Mouse (Mus musculus) midbrain, embryonic 15.5 days (tissue): ENCODE measurements at regions not wholly inside any gene's neighbourhood (a gene's known extent, or its start where the extent isn't known, plus 50 kb on each side); places are given as distances from the start of the nearest gene placed in this dataset.

Source experiments
- ATAC-seq: fragments of 200-750 bp; cut with Nextera tagmentation; replicated peaks from 2 replicates; pipeline ENCODE4 v1.8.0; 2017; ENCODE audit warnings: moderate TSS enrichment
- H3K27ac ChIP-seq: fragments of 300-500 bp; sonication (generic); 2 replicates; pipeline ENCODE4 v1.5.1; 2015; ENCODE audit warnings: mild to moderate bottlenecking, inconsistent platforms
- H3K27me3 ChIP-seq: fragments of 300-500 bp; sonication (generic); replicated peaks from 2 replicates; pipeline ENCODE4 v1.6.1; 2015; ENCODE audit warnings: inconsistent platforms
- H3K36me3 ChIP-seq: fragments of 300-500 bp; sonication (generic); replicated peaks from 2 replicates; pipeline ENCODE4 v1.6.1; 2015; ENCODE audit warnings: inconsistent platforms
- H3K4me1 ChIP-seq: fragments of 300-500 bp; sonication (generic); 2 replicates; pipeline ENCODE4 v1.6.1; 2015; ENCODE audit warnings: inconsistent platforms
- H3K4me2 ChIP-seq: fragments of 300-500 bp; sonication (generic); 2 replicates; pipeline ENCODE4 v1.6.1; 2015; ENCODE audit warnings: inconsistent platforms, mild to moderate bottlenecking, moderate library complexity
- H3K4me3 ChIP-seq: fragments of 300-500 bp; sonication (generic); 2 replicates; pipeline ENCODE4 v1.5.1; 2015; ENCODE audit warnings: mild to moderate bottlenecking, inconsistent platforms
- H3K9ac ChIP-seq: fragments of 300-500 bp; sonication (generic); 2 replicates; pipeline ENCODE4 v1.6.1; 2015; ENCODE audit warnings: mild to moderate bottlenecking, inconsistent platforms
- H3K9me3 ChIP-seq: fragments of 300-500 bp; sonication (generic); 2 replicates; pipeline ENCODE4 v1.6.1; 2016; ENCODE audit warnings: inconsistent platforms
- WGBS: fragments of 180-500 bp; shearing (Covaris S2); methylation state at CpG from one replicate; pipeline ENCODE4 v1.1.7; 2015; ENCODE audit warnings: mixed read lengths; 5-methylcytosine and 5-hydroxymethylcytosine counted together

DNA sequence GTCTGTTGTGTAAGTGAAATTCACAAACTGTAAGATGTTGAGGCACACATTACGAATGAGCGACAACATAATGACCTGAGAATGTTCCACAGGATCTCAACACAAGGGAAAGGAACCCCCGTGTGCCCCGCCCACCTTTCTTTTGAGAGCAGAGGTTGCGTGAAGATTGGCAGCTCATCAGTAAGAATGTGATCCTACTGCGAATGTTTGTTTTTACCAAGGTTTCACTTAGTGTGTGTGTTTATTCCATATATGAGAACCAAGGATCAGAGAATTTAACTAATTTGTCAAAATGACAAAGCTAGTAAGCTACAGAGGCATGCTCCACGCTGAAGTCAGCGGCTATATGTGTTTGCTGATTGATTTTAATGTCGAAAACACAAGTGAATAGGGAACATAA is 321.5 kb upstream of the Zeb2 start:
- no peak overlapping the region for H3K9ac ChIP-seq
- H3K4me2 ChIP-seq, result no peak overlapping the region
- no peak overlapping the region for H3K4me3 ChIP-seq
- H3K36me3 ChIP-seq, result no peaks in the 10 kb centered on the region
- H3K27me3 ChIP-seq, result no peaks in the 10 kb centered on the region
- peaks cover 2% of the 10 kb centered on the region; the same call in 1 of the 2 replicates for H3K4me1 ChIP-seq
- 83% methylated on average over 9 of the region's 9 CpGs for WGBS
- no peak for ATAC-seq
- no peaks in the 10 kb centered on the region for H3K9me3 ChIP-seq
- H3K27ac ChIP-seq, result no peak overlapping the region

DNA sequence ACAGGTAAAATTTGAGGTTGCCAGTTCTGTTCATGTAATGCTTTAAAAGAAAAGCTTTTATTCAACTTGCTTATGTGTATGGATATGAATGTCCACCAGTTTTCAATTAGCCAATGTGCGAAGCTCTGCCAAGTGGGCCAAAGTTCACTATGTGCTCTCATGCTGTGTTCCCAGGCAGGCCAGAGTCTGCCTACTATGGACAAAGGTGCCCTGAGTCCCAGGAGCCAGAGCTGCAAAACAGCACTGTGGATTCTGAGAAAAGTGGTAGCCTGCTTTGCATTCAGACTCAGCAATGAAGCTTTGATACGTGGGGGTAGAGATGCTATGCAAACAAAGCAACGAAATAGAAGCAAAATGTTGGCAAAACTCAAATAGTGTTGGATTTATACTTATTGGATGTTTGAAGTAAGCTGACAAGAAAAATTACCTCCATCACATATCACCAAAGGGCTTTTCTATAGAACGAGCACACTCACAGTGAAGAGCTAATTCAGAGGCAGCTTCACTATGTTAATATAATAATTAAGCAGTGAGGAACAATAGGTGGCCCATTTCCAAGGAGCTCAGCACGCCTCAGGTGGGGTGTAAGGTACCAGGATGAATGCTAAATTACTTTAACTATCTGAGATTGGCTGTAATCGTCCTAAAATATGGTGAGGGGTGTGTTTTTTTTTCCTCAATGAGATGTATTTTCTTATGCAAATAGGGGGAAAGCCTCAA is 318.2 kb upstream of the Zeb2 start:
- WGBS, result 42% methylated on average over 6 of the region's 6 CpGs
- no peaks in the 10 kb centered on the region for H3K9me3 ChIP-seq
- no peak overlapping the region for H3K4me2 ChIP-seq
- peaks cover 2% of the 10 kb centered on the region; the same call in 1 of the 2 replicates for H3K4me1 ChIP-seq
- no peak overlapping the region for H3K9ac ChIP-seq
- H3K27me3 ChIP-seq, result no peaks in the 10 kb centered on the region
- H3K4me3 ChIP-seq, result no peak overlapping the region
- ATAC-seq, result 0 out of 2 replicates have a peak, but pooled peaks have one; percentile 42
- H3K36me3 ChIP-seq, result no peaks in the 10 kb centered on the region
- H3K27ac ChIP-seq, result no peak overlapping the region

DNA sequence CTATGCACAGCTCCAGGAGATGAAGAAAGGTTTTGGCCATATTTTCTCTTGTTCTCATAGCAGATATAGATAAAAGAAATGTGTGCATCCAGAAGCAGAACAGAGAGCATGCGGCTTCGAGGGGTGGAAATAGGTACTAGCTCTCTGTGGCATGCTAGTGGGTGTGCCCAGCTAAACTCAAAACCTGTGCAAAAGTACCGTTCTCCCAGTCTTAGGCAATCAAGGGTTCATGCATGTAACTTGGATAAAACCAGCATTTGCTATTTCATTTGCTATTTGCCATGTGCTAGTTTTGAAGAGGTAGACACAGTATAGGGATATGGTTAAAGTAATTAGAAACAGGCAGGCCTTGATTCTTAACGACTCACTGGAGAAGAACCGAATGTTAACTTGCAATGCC is 317.6 kb upstream of the Zeb2 start:
- H3K27ac ChIP-seq, result no peak overlapping the region

DNA sequence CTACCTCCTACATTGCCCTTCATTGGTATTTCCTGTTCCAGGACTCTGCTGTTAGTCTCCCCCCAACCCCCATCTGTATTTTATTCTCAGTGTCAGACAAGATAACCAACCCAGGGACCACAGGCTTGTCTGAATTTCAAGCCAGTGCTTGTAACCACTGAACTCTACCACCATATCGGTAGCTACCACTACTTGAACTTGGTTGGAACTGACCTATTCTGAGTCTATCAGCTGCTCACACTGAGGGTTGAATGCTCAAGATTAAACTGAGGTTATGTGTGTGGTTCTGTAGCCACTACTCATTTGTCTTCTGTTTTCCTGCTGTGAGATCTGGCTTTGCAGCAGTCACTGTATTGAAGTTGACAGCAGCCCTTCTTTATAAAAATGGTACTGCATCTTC is 317.0 kb upstream of the Zeb2 start:
- Histone ChIP-seq H3K36me3 (no peaks in the 10 kb centered on the region), H3K27me3 (no peaks in the 10 kb centered on the region), H3K27ac (no peak overlapping the region), H3K4me1 (peaks cover 2% of the 10 kb centered on the region; the same call in 1 of the 2 replicates), H3K4me3 (no peak overlapping the region), H3K9ac (no peak overlapping the region), H3K4me2 (no peak overlapping the region), H3K9me3 (no peaks in the 10 kb centered on the region)
- ATAC-seq, result no peak
- 98% methylated on average over 1 of the region's 1 CpGs for WGBS

More for the DNA sequence above, 317.6 kb upstream of the Zeb2 start:
- Histone ChIP-seq H3K9me3 (no peaks in the 10 kb centered on the region), H3K4me2 (no peak overlapping the region), H3K4me3 (no peak overlapping the region), H3K27me3 (no peaks in the 10 kb centered on the region), H3K36me3 (no peaks in the 10 kb centered on the region), H3K9ac (no peak overlapping the region), H3K4me1 (peaks cover 2% of the 10 kb centered on the region; the same call in 1 of the 2 replicates)
- WGBS, result 87% methylated on average over 5 of the region's 5 CpGs
- ATAC-seq, result no peak

DNA sequence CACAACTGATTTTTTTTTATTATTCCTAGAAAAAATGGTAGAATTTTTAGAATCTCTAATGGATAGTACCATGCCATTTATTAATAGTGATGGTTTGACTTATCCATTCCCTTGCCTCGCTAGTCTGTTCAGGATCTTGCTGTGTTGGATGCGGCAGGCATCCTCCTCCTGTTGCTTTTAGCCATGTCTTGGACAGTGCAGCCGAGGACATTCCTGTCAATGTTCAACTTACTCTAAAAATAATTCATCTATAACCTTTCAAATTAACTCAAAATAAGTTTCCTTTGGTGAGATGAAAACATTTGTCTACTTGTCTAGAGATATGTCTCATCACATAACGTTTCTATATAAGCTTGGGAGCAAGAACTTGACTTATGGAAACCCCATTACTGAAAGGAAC is 314.2 kb upstream of the Zeb2 start:
- ATAC-seq, result no peak
- no peak overlapping the region for H3K27ac ChIP-seq
- no peak overlapping the region for H3K9ac ChIP-seq
- no peak overlapping the region for H3K4me2 ChIP-seq
- H3K9me3 ChIP-seq, result no peaks in the 10 kb centered on the region
- H3K4me1 ChIP-seq, result peaks cover 2% of the 10 kb centered on the region; the same call in 1 of the 2 replicates
- H3K36me3 ChIP-seq, result no peaks in the 10 kb centered on the region
- WGBS, result 95% methylated on average over 4 of the region's 4 CpGs
- no peak overlapping the region for H3K4me3 ChIP-seq
- no peaks in the 10 kb centered on the region for H3K27me3 ChIP-seq

DNA sequence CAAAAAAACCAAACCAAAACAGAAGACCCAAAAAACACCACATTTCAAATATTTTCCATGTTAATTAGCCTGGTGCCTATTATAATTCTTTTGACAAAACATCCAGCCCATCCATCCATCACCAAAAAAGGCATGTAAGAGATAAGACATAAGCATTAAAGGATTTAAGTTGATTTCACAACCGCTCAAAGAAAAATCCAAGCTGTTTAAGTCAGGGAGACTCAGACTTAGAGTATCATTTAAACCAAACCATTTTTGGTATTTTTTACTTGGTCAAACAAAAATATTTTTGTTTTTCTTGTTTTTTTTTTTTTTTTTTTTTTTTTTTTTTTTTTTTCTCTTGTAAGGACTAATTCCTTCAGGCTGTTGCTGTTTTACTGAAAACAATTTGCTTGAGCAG is 304.6 kb upstream of the Zeb2 start:
- Histone ChIP-seq H3K4me2 (no peak overlapping the region), H3K4me3 (no peak overlapping the region), H3K36me3 (no peaks in the 10 kb centered on the region), H3K4me1 (no peaks in the 10 kb centered on the region), H3K9ac (no peak overlapping the region), H3K27ac (no peak overlapping the region), H3K27me3 (no peaks in the 10 kb centered on the region), H3K9me3 (no peaks in the 10 kb centered on the region)
- ATAC-seq, result no peak
- WGBS, result 84% methylated on average over 1 of the region's 1 CpGs

DNA sequence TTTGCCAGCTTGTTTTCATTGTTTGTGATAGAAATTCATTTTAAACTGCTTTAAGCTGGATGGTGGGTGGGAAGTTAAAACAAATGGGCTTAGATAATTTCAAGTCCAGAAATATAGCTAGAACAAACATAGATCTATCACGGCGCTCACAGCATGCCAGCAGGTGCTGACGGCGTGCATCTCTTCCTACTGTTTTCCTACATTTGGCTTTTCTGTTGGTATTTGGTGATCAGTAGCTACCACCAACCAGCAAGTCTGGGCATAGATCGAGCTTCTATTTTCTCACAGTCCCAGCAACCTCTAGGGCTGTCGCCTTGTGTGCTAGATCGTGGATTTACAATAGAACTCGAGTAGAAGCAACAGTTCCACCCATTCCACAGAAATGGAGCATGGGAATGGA is 290.9 kb upstream of the Zeb2 start:
- peaks cover 7% of the 10 kb centered on the region; the same call in 1 of the 2 replicates for H3K4me1 ChIP-seq
- no peaks in the 10 kb centered on the region for H3K36me3 ChIP-seq
- ATAC-seq, result no peak
- H3K27ac ChIP-seq, result no peak overlapping the region
- no peaks in the 10 kb centered on the region for H3K9me3 ChIP-seq
- no peak overlapping the region for H3K4me2 ChIP-seq
- H3K9ac ChIP-seq, result no peak overlapping the region
- 93% methylated on average over 8 of the region's 8 CpGs for WGBS
- H3K4me3 ChIP-seq, result no peak overlapping the region
- no peaks in the 10 kb centered on the region for H3K27me3 ChIP-seq

DNA sequence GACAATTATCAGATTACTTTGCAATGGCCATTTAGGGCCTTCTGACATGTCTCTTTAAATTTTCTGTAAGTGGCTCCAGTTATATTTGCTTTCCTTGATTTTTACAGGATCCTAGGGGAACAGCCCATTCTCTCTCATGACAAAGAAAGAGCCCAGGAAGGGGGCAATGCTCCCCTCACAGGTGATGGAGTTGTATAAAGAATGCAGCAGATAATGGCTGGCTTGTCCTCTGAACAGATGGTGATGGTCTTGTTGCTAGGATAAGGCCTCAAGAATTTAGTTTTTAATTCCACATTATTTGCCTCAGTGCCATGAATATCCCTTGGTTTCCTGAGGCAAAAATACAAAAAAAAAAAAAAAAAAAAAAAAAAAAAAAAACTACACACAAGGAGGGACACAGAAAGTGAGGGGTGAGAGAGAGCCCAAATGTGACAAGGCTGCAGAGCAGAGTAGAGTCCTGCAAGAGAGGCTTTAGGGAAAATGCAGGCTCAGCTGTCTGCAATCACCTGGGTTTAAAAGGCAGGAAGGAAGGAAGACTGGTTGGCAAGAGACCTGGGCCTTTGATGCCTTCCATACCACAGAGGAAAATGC is 272.8 kb upstream of the Zeb2 start:
- Histone ChIP-seq H3K36me3 (no peaks in the 10 kb centered on the region), H3K4me2 (no peak overlapping the region), H3K27ac (no peak overlapping the region), H3K4me1 (peaks cover 3% of the 10 kb centered on the region; the same call in 1 of the 2 replicates), H3K4me3 (no peak overlapping the region), H3K27me3 (no peaks in the 10 kb centered on the region), H3K9me3 (no peaks in the 10 kb centered on the region), H3K9ac (no peak overlapping the region)
- no peak for ATAC-seq

DNA sequence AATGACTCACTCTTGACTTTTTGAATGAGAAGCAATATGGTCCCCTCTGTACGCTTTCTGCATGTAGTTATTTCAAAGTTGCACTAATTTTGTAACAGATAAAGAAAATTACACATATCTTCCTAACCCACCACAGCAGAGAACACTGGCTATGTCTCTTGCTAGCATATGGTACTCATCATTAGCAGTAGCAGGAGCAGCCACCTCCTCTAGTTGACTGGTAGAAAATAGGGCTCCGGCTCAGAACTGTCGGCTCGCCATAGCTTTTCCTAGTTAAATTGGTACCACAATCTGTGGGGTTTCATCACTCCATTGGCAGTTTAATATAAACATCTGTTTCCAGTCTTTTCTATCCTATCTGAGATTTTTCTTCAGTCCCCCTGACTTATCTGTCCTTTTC is 254.1 kb upstream of the Zeb2 start:
- Histone ChIP-seq H3K36me3 (no peaks in the 10 kb centered on the region), H3K9me3 (no peaks in the 10 kb centered on the region), H3K9ac (no peak overlapping the region), H3K4me1 (no peaks in the 10 kb centered on the region), H3K4me3 (no peak overlapping the region), H3K4me2 (no peak overlapping the region), H3K27ac (no peak overlapping the region), H3K27me3 (no peaks in the 10 kb centered on the region)
- no peak for ATAC-seq
- 91% methylated on average over 4 of the region's 4 CpGs for WGBS

DNA sequence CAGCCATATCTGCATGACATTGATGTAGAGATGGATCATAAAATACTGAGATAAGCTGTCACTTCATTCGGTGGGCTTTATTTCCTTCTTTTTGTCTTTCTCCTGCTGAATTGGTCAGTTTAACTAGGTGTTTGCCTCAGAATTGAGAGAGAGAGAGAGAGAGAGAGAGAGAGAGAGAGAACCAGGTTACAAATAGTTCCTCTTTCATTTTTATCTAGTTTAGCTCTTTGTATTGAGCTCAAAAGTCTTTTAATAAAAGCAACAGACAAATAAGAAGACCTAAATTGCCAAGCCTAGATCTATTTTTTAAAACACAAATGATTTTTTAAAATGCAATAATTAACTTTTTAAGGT is 253.4 kb upstream of the Zeb2 start:
- H3K27ac ChIP-seq, result no peak overlapping the region
- H3K27me3 ChIP-seq, result no peaks in the 10 kb centered on the region
- H3K4me1 ChIP-seq, result no peaks in the 10 kb centered on the region
- no peak overlapping the region for H3K9ac ChIP-seq
- 78% methylated on average over 1 of the region's 1 CpGs for WGBS
- no peak for ATAC-seq
- no peaks in the 10 kb centered on the region for H3K36me3 ChIP-seq
- no peaks in the 10 kb centered on the region for H3K9me3 ChIP-seq
- H3K4me2 ChIP-seq, result no peak overlapping the region
- H3K4me3 ChIP-seq, result no peak overlapping the region

DNA sequence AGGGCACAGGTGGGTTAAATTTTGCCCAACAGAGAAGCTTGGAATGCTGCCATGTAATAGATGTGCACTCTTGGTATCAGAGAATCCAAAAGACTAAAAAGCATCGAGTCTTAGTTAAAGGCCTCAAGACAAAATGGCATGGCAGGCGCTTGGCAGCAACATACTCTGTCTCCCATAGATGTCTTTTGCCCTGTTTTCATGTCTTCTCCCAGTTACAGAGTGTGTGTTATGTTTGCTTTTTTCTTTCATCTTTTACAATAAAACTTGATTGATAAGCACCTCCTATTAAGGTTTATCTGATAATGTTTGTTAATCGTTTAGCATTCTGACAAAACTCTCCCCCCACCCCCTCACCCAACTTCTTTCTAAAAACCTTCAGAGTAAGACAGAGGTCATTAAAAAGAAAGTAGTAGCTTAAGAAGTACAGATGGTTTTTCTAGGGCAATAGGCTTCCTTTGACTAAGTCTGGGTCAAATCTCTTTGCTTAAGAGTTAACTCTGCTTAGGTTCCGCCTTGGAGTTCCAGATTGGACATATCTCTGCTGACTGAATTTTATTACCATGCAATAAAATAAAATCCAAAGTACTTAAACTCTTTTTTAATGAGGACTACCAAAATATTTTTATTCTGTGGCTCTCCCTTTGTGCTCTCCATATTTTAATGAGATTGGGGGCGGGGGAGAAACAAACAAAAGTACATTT is 252.9 kb upstream of the Zeb2 start:
- H3K4me3 ChIP-seq, result no peak overlapping the region
- H3K4me1 ChIP-seq, result no peaks in the 10 kb centered on the region
- 88% methylated on average over 5 of the region's 5 CpGs for WGBS
- H3K9me3 ChIP-seq, result no peaks in the 10 kb centered on the region
- no peak for ATAC-seq
- no peak overlapping the region for H3K9ac ChIP-seq
- no peaks in the 10 kb centered on the region for H3K36me3 ChIP-seq
- H3K27ac ChIP-seq, result no peak overlapping the region
- H3K27me3 ChIP-seq, result no peaks in the 10 kb centered on the region
- no peak overlapping the region for H3K4me2 ChIP-seq

DNA sequence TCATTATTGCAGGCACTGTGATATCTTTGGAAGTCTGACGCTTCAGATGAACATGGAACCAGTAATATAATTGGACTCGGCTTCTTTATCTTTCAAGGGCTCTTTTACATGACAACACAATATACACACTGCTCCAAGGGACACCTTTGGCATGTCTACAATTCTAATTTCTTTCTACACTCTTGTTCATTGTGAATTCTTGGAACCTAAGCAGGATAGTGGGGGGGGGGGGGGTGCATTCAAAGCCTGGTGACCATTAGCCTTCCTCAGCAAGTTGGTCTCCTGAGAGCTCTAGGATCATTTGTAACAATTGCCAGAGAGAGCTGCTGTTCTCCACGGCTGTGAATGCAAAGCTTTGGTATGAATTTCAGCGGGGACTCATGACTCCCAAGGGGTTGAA is 252.2 kb upstream of the Zeb2 start:
- H3K4me1 ChIP-seq, result no peaks in the 10 kb centered on the region
- H3K36me3 ChIP-seq, result no peaks in the 10 kb centered on the region
- 65% methylated on average over 4 of the region's 4 CpGs for WGBS
- H3K9me3 ChIP-seq, result no peaks in the 10 kb centered on the region
- H3K4me2 ChIP-seq, result no peak overlapping the region
- no peak overlapping the region for H3K9ac ChIP-seq
- no peak overlapping the region for H3K27ac ChIP-seq
- no peak for ATAC-seq
- no peaks in the 10 kb centered on the region for H3K27me3 ChIP-seq
- H3K4me3 ChIP-seq, result no peak overlapping the region
